Mouse (Mus musculus): Measurements from ENCODE around the gene Lrrk1. TPM values are rescaled to one million over a fixed set of nuclear protein-coding genes. Genes with fewer than 3 reads are reported as not detected.
A peak's percentile ranks its signal among the peaks of the same experiment; 100 is the strongest.

Lrrk1 gene
- polyA plus RNA-seq, 1 experiment from 2014 or later: 2.7 TPM

DNA sequence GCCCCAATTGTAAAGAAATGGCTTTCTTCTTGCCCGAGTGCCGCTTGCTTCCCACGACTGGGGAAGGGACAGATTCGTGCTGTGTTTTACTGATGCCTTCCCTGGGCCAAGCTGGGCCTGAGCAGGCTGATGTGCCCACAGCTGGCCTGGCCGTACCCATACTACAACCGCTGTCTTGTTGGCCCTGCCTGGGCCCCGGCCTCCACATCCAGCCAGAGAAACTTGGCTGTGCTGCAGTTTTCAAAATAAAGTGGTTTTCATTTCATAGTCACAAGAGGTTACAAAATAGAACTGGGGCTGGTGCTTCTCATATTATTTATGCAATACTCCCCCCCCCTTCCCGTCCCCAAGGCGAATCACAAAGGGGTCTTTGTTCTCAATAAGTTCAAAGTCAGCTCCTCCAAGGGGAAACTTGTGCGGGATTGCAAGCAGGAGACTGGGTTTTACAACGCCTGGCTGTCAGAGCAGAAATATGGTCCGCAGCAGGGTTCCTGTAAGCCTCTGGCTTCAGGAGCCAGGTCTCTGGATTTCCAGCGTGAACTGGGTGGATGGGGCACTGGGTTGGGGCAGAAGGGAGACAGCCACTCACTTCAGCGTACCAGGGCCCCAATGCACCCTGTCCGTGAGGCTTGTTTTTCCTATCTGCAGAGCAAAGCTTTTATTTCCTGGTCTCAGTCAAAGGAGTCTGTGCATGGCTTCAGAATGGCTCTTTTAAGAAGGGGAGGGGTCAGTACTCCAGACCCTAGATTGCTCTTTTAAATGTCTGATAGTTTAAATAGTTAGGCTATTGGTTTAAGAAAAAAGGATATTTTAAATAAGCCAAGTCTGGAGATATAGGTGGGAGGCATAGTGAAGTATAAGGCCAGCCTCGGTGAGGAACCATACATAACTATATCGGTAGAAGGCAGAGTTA is 157.3 kb downstream of the Lrrk1 start:
- H3K4me2 ChIP-seq (ENCODE audit: low read length): no peak overlapping the region
- ATAC-seq: peak; percentile 64; the same call in 1 of the 2 replicates
- H3K27me3 ChIP-seq (replicated peaks; ENCODE audit: control insufficient read depth, insufficient read depth, low read length): no peaks in the 10 kb centered on the region
- peak overlapping the region; percentile 45 for H3K27ac ChIP-seq (ENCODE audit: low read length)
- no peaks in the 10 kb centered on the region for H3K36me3 ChIP-seq (ENCODE audit: control insufficient read depth, insufficient read depth)
- H3K9ac ChIP-seq (replicated peaks; ENCODE audit: low read depth, low read length): no peak overlapping the region
- peaks cover 10% of the 10 kb centered on the region for H3K4me1 ChIP-seq (replicated peaks; ENCODE audit: control insufficient read depth, insufficient read depth, low read length)
- no peaks in the 10 kb centered on the region for H3K9me3 ChIP-seq (ENCODE audit: control insufficient read depth, low read length)
- no peak overlapping the region for H3K4me3 ChIP-seq (replicated peaks; ENCODE audit: low read length)
- WGBS: 15% methylated on average over 17 of the region's 17 CpGs

DNA sequence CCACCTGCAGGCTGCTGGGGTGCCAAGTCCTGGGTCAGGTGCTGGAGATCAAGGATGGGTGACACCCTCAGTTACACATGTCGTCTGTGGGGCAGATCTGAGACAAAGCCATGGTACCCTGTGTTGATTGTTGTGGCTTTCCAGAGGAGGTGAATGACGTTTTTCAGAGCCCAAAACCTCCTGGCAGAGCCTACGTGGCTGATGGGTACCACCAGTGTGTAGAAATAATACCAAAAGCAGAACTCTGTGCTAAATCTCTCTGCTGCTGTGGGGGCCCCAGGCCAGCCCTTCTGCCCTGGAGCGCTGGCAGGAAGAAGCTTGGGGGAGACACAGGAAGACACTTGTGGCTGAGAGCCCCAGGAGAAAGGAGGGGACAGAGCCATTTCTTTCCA is 157.9 kb downstream of the Lrrk1 start:
- Histone ChIP-seq H3K9ac (replicated peaks; ENCODE audit: low read depth, low read length) (no peak overlapping the region), H3K4me2 (ENCODE audit: low read length) (no peak overlapping the region)

DNA sequence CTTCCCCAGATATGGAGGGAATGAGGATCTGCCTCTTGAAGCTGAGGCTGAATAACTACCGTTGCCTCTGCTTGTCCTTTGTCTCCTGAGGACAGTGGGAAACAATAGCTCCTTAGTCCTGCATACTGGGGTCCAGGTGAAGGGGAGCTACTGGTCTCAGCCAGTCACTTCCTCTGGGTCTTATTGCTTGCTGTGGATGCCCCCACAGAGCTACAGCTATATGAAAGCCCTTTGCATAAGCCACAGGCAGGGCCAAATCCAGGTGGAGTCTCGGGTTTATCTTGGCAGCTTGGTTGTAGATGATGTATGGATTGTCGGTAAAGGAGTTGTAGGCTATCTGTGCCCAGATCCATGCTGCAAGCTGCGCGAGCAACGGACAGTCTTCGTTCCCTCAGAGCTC is 158.7 kb downstream of the Lrrk1 start:
- Histone ChIP-seq H3K36me3 (ENCODE audit: control insufficient read depth, insufficient read depth) (no peaks in the 10 kb centered on the region), H3K4me1 (replicated peaks; ENCODE audit: control insufficient read depth, insufficient read depth, low read length) (peaks cover 10% of the 10 kb centered on the region), H3K9me3 (ENCODE audit: control insufficient read depth, low read length) (no peaks in the 10 kb centered on the region), H3K9ac (replicated peaks; ENCODE audit: low read depth, low read length) (no peak overlapping the region), H3K27me3 (replicated peaks; ENCODE audit: control insufficient read depth, insufficient read depth, low read length) (no peaks in the 10 kb centered on the region), H3K27ac (ENCODE audit: low read length) (no peak overlapping the region), H3K4me3 (replicated peaks; ENCODE audit: low read length) (no peak overlapping the region), H3K4me2 (ENCODE audit: low read length) (no peak overlapping the region)
- 74% methylated on average over 7 of the region's 7 CpGs for WGBS
- ATAC-seq: no peak

More for the DNA sequence above, 157.9 kb downstream of the Lrrk1 start:
- ATAC-seq: no peak
- H3K4me3 ChIP-seq (replicated peaks; ENCODE audit: low read length): no peak overlapping the region
- no peaks in the 10 kb centered on the region for H3K36me3 ChIP-seq (ENCODE audit: control insufficient read depth, insufficient read depth)
- no peaks in the 10 kb centered on the region for H3K9me3 ChIP-seq (ENCODE audit: control insufficient read depth, low read length)
- 31% methylated on average over 4 of the region's 4 CpGs for WGBS
- H3K27me3 ChIP-seq (replicated peaks; ENCODE audit: control insufficient read depth, insufficient read depth, low read length): no peaks in the 10 kb centered on the region
- H3K4me1 ChIP-seq (replicated peaks; ENCODE audit: control insufficient read depth, insufficient read depth, low read length): peaks cover 10% of the 10 kb centered on the region
- H3K27ac ChIP-seq (ENCODE audit: low read length): peak overlapping the region; percentile 45

DNA sequence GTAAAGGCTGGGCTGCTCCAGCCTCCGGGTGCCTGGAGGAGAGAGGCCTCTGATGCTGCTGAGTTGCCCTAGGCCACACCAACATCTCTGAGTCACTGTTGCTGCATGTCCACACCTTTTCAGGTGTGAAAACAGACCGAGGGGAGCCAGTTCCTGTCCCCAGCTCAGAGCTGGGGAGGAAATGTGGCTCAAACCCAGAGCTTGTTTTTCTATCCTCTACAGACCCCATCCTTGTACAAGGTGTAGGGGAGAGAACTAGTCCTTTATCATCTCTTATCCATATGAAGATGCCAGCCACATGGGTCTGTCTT is 159.6 kb downstream of the Lrrk1 start:
- ATAC-seq: no peak
- WGBS: 84% methylated on average over 2 of the region's 2 CpGs
- H3K27ac ChIP-seq (ENCODE audit: low read length): no peak overlapping the region

DNA sequence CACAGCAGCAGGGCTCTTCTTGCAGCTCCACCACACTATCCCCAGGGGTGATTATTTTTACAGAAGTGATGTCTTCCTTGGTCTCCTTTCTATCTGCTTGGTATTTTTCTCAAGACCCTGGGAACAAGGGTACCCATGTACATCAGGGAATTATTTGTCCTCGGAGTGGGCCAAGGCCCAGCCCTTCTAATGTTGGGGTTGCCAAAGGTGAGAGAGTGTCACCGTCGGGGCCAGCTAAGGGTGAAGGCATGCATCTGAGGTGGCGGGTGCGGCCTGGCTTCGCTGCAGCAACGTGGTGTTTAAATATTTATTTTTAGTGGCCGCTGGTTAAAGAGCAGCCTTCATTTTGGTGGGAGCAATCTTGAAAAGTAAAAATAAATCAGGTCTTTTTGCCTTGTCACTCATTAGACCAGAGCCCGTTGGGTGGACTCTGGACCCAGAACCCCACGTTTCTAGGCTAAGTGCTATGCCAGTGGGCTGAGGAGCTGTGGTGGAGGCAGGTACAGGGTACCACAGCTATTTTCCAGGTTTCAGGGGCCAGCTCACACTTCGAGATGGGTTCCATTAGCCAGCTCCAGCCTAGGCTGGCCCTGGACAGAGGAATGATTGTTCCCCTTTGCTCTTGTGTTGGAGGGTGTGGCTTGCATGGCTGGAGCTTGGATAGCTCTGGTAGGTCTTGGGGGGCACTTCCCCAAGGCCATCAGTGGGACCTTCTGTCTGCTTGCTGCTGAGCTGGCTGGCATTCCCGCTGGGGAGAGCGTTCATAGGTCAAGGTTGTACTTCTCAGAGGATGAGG is 160.1 kb downstream of the Lrrk1 start:
- no peak for ATAC-seq
- no peak overlapping the region for H3K27ac ChIP-seq (ENCODE audit: low read length)
- no peak overlapping the region for H3K9ac ChIP-seq (replicated peaks; ENCODE audit: low read depth, low read length)
- H3K4me3 ChIP-seq (replicated peaks; ENCODE audit: low read length): no peak overlapping the region
- H3K9me3 ChIP-seq (ENCODE audit: control insufficient read depth, low read length): no peaks in the 10 kb centered on the region
- 89% methylated on average over 13 of the region's 13 CpGs for WGBS
- H3K4me1 ChIP-seq (replicated peaks; ENCODE audit: control insufficient read depth, insufficient read depth, low read length): peaks cover 10% of the 10 kb centered on the region
- no peaks in the 10 kb centered on the region for H3K27me3 ChIP-seq (replicated peaks; ENCODE audit: control insufficient read depth, insufficient read depth, low read length)
- no peaks in the 10 kb centered on the region for H3K36me3 ChIP-seq (ENCODE audit: control insufficient read depth, insufficient read depth)
- no peak overlapping the region for H3K4me2 ChIP-seq (ENCODE audit: low read length)

More for the DNA sequence above, 159.6 kb downstream of the Lrrk1 start:
- Histone ChIP-seq H3K27me3 (replicated peaks; ENCODE audit: control insufficient read depth, insufficient read depth, low read length) (no peaks in the 10 kb centered on the region), H3K4me2 (ENCODE audit: low read length) (no peak overlapping the region), H3K4me1 (replicated peaks; ENCODE audit: control insufficient read depth, insufficient read depth, low read length) (peaks cover 10% of the 10 kb centered on the region), H3K4me3 (replicated peaks; ENCODE audit: low read length) (no peak overlapping the region), H3K36me3 (ENCODE audit: control insufficient read depth, insufficient read depth) (no peaks in the 10 kb centered on the region), H3K9ac (replicated peaks; ENCODE audit: low read depth, low read length) (no peak overlapping the region), H3K9me3 (ENCODE audit: control insufficient read depth, low read length) (no peaks in the 10 kb centered on the region)

DNA sequence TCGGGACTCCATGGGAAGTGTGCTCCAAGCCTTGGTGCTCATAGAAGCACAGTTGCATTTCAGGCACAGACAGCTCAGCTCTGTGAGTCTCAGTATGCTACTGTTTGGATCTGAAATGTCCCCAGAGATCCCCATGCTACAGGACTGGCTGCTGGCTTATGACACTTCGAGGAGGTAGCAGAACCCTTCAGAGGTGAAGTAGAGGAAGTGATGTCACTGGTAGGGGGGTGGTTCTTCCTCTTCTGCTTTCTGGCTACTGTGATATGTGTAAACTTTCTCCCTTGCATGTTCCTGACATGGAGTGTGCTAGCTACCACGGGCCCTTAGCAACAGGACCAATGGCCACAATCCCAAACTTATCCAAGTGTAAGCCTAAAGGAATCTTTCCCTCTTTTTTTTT is 162.3 kb downstream of the Lrrk1 start:
- 88% methylated on average over 3 of the region's 3 CpGs for WGBS
- peaks cover 7% of the 10 kb centered on the region for H3K4me1 ChIP-seq (replicated peaks; ENCODE audit: control insufficient read depth, insufficient read depth, low read length)
- H3K36me3 ChIP-seq (ENCODE audit: control insufficient read depth, insufficient read depth): no peaks in the 10 kb centered on the region
- no peak overlapping the region for H3K4me2 ChIP-seq (ENCODE audit: low read length)
- no peak overlapping the region for H3K9ac ChIP-seq (replicated peaks; ENCODE audit: low read depth, low read length)
- no peaks in the 10 kb centered on the region for H3K27me3 ChIP-seq (replicated peaks; ENCODE audit: control insufficient read depth, insufficient read depth, low read length)
- no peak overlapping the region for H3K27ac ChIP-seq (ENCODE audit: low read length)
- no peak overlapping the region for H3K4me3 ChIP-seq (replicated peaks; ENCODE audit: low read length)
- no peaks in the 10 kb centered on the region for H3K9me3 ChIP-seq (ENCODE audit: control insufficient read depth, low read length)
- ATAC-seq: no peak

DNA sequence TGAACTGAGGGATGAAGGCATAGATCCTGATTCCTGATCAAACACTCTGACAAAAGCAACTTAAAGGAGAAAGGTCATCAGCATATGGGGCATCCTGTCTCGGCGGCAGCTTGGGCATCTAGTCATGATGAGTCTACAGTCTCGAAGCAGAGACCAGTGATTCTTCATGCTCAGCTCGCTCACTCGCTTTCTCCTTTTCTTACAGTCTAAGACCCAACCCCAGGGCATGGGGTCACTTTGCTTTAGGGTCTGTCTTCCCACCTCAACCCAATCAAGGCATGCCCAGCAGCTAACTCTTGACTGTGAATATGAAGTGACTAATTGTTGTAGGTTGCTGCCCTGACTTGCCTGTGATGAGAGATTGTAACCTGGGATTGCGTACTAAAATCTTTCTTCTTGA is 163.6 kb downstream of the Lrrk1 start:
- Histone ChIP-seq H3K9ac (replicated peaks; ENCODE audit: low read depth, low read length) (no peak overlapping the region), H3K36me3 (ENCODE audit: control insufficient read depth, insufficient read depth) (no peaks in the 10 kb centered on the region), H3K4me3 (replicated peaks; ENCODE audit: low read length) (no peak overlapping the region), H3K4me1 (replicated peaks; ENCODE audit: control insufficient read depth, insufficient read depth, low read length) (no peaks in the 10 kb centered on the region), H3K27ac (ENCODE audit: low read length) (no peak overlapping the region), H3K4me2 (ENCODE audit: low read length) (no peak overlapping the region), H3K27me3 (replicated peaks; ENCODE audit: control insufficient read depth, insufficient read depth, low read length) (no peaks in the 10 kb centered on the region), H3K9me3 (ENCODE audit: control insufficient read depth, low read length) (no peaks in the 10 kb centered on the region)
- no peak for ATAC-seq
- 97% methylated on average over 6 of the region's 6 CpGs for WGBS

DNA sequence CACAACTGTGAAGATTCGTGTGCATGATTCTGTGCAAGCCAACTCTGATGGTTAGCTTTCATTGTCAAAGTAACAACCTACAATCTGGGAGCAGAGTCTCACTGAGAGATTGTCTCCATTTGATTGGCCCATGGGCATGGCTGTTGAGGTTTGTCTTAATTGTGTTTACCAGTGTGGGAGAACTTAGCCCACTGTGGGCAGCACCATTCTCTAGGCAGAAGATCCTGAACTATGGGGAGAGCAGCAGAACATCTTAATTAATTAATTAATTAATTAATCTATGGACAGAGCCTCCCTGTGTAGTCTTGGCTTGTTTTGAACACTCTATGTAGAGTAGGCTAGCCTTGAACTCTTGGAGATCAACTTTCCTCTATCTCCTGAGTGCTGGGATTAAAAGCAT is 164.4 kb downstream of the Lrrk1 start:
- Histone ChIP-seq H3K9ac (replicated peaks; ENCODE audit: low read depth, low read length) (no peak overlapping the region), H3K4me2 (ENCODE audit: low read length) (no peak overlapping the region), H3K27me3 (replicated peaks; ENCODE audit: control insufficient read depth, insufficient read depth, low read length) (no peaks in the 10 kb centered on the region), H3K4me1 (replicated peaks; ENCODE audit: control insufficient read depth, insufficient read depth, low read length) (no peaks in the 10 kb centered on the region), H3K27ac (ENCODE audit: low read length) (no peak overlapping the region), H3K9me3 (ENCODE audit: control insufficient read depth, low read length) (no peaks in the 10 kb centered on the region), H3K4me3 (replicated peaks; ENCODE audit: low read length) (no peak overlapping the region), H3K36me3 (ENCODE audit: control insufficient read depth, insufficient read depth) (no peaks in the 10 kb centered on the region)
- ATAC-seq: no peak
- 86% methylated on average over 1 of the region's 1 CpGs for WGBS

DNA sequence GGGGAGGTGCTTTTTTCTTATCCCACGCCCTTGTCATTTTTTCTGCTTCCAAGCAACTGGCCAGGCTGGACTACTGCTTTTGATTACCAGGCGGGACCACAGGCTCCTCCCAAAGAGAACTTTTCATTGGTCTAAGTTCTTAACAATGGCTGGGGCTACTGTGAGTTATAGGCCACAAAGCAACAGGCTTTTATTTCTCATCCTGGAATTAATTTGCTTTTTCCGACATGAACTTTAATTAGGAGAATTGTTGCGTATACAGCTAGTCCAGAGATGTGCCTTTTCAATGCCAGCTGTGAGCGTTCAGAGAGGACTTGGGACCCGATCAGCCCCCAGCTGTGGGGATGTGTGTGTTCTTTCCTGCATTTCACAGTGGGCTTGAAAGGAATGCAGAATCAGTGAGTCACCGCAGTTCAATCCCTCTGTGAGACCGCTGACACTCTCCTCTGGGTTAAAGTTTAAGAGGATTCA is 165.5 kb downstream of the Lrrk1 start:
- Histone ChIP-seq H3K27me3 (replicated peaks; ENCODE audit: control insufficient read depth, insufficient read depth, low read length) (no peaks in the 10 kb centered on the region), H3K4me3 (replicated peaks; ENCODE audit: low read length) (no peak overlapping the region), H3K9ac (replicated peaks; ENCODE audit: low read depth, low read length) (no peak overlapping the region), H3K4me1 (replicated peaks; ENCODE audit: control insufficient read depth, insufficient read depth, low read length) (peaks cover 6% of the 10 kb centered on the region; the same call in 1 of the 2 replicates), H3K9me3 (ENCODE audit: control insufficient read depth, low read length) (no peaks in the 10 kb centered on the region), H3K4me2 (ENCODE audit: low read length) (no peak overlapping the region), H3K36me3 (ENCODE audit: control insufficient read depth, insufficient read depth) (no peaks in the 10 kb centered on the region), H3K27ac (ENCODE audit: low read length) (no peak overlapping the region)
- WGBS: 6% methylated on average over 8 of the region's 8 CpGs
- no peak for ATAC-seq

All from forebrain, embryonic 16.5 days (tissue).